Mouse (Mus musculus) megakaryocyte-erythroid progenitor cell, adult 5-6 weeks (primary cell): ENCODE measurements around the gene Grid2. TPM values are rescaled to one million over a fixed set of nuclear protein-coding genes. Genes with fewer than 3 reads are reported as not detected.

ENCODE experiments used
- ATAC-seq: replicated peaks from 2 replicates; pipeline ENCODE4 v1.8.0; 2016; ENCODE audit warnings: mild to moderate bottlenecking, inconsistent platforms; ENCODE audit not compliant: severe bottlenecking, poor library complexity, low FRiP score, low TSS enrichment
- total RNA-seq, 2 experiments: library from RNA; stranded (forward) in 1 of 2; stranded (reverse) in 1 of 2; fragments of 200-1000, 215-1000 nt in 1 of 2; fragments of >200 nt in 1 of 2; fragmentation: Nextera tagmentation in 1 of 2; gene quantifications; 2 replicates each; pipeline ENCODE4 v1.2.3; 2014 to 2017

The Grid2 gene
- total RNA-seq, 2 experiments from 2014 or later = not detected

DNA sequence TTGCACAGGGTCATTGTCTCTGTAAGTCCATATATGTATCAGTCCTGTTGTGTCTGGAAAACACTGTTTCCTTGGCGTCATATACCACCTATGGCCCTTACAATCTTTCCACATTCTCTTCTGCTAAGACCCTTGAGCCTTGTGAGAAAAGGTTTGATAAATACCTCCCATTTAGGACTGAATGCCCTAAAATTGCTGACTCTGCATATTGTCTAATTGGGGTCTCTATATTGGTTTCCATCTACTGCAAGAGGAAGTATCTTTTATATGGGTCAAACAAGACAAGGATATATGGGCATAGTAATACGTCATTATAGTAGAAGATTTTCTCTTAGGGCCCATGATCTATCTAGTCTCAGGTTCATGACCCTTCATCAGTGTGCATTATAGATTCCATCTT is 1008.5 kb downstream of the Grid2 start:
- no peak for ATAC-seq

DNA sequence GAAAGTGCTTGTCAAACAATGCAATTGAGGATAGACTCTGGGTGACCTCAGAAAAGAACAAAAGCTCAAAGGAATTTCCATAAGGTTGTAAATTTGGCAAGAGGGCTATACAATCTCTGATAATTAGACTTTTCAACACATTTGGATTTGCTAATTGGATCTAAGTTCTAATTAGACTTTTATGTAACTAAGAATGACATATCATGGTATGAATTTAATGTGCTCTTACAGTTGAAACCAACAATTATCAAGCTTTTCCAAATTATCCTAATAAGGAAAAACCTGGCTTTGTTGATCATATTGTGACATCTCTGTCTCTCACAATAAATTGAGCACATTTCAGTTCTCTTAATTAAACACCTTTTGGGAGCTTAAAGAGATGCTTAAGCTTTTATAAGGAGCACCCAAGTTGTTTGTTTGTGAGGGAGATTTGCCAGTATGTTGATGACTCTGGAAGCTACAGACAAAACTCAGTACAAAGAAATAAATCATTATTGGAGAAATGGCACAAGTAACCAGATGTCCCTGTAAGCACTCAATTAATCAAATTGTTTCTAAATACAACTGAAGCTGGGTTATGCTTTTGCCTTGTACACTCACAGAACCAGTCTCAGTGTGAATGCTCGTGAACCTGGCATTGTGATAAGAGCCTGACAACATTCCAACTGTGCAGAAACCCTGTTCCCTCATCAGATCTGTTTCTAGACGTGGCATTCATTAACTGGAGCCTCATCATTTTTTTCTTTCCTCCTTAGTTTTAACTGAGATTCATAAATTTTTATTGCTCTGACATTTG is 1018.8 kb downstream of the Grid2 start:
- ATAC-seq = no peak

DNA sequence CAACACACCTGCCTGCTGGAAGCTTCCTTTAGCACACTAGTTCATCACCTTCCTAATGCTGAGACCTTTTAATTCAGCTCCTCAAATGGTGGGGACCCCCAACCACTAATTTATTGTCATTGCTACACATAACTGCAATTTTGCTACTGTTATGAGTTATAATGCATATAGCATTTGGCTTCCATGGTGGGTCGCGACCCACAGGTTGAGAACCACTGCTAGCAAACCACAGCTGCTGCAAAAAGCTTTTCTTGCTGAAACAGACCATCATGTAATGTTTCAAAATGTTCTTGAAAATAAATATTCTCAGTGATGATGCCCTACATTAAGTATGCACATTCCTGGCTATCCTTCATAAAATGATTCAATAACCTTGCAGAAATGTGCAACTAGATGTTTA is 1024.3 kb downstream of the Grid2 start:
- ATAC-seq = no peak

- no peak for ATAC-seq
Measured at GRCm38 (mm10) chr6:64293761-64294160, 1038.1 kb downstream of the Grid2 start.

DNA sequence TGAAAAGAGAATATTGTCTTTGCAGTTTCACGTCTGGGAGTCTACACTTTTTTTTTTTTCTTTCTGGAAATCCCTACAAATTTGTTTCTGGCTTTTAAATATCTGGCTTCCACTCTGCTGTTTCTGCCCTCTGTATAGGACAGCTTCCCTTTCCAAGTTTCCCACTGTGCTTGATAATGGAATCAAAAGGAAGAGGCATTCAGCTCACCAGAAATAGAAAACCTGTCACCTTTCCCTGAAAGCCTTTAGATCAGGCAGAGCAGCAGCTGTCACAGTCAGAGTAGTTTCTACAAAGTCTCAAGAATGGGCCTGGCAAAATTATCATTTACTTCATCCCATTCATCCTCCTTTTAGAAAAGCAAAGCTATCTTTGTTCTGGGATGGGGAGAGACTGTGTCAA is 1042.0 kb downstream of the Grid2 start:
- ATAC-seq = no peak

DNA sequence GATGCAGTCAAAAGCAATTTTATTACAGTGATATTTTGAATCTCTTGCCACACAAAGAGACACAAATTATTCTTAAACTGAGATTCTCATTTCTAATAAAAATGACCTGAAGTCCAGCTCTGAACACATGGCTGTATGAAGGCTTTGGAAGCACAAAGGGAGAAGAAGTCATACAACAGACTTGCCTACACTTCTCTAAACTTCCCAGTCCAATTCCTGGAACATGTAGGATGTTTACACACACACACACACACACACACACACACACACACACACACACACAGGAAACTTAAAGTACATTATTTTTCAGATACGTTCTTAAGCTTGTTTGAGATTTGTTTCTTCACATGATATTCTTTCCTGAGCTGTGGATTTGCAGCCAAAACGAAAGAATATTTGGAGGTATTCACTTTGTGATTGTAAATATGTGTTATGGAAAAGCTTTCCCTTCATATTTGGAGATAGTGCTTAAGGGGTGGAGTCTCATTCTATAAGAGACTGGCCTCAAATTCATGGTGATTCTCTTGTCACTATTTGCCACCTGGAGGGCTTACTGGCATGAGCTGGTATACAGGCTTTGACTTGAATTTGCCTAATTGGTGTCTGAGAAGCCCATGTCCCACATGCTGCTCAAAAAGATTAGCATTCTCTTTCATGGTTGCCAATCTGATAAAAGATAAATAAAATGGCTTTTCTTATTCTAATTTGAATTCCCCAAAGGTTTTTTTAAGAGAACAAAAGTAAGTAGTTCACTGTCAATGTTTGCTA is 1049.2 kb downstream of the Grid2 start:
- no peak for ATAC-seq

DNA sequence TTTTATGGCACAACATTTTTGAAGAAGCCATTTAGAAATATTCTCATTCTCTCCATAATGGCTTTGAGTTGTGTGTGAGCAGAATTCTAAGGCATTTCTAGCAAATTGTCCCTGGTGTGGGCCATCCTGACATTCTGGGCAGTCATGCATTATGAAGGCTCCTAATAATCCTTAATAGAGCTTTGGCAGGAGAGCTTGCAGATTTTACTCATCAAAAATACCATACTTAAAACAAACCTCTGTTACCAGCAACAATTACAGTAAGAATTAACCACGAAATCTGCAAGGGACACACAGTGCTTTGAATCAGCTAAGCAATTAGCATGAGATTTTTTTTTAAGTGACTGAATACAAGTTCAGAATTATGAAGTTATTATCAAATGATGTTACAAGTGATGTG is 1053.0 kb downstream of the Grid2 start:
- no peak for ATAC-seq

DNA sequence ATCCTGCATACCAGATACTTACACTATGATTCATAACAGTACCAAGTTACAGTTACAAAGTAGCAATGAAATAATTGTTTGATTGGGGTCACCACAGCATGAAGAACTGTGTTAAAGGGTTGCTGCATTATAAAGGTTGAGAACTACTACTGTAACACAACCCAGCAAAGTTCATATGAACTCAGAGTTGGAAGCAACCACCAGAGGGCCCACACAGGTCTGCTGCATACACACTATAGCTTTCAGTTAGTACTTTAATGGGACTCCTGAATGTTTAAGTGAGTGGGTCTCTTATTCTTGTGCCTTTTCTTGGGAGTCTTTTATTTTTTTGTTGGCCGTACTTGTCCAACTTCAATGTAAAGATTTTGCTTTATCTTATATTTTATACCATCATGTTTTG is 1057.5 kb downstream of the Grid2 start:
- ATAC-seq = no peak

DNA sequence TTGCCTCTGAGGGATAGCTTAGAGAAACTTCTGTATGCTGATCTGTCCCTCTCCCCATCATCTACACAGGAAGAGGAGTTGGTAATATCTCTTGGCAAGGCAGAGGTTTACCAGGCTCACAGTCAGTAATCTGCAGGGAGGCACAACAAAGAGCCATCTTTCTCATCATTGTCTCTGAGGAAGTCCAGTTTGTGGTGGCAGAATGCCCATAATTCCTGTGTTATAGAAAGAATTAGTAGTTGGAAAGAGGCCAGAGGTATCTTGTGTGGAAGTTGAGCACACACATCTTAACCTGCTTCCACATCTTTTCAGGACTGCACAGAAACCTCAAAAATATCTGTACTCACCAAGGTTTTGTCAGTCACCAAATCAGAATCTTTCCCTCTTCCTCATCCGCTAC is 1071.3 kb downstream of the Grid2 start:
- ATAC-seq = no peak

DNA sequence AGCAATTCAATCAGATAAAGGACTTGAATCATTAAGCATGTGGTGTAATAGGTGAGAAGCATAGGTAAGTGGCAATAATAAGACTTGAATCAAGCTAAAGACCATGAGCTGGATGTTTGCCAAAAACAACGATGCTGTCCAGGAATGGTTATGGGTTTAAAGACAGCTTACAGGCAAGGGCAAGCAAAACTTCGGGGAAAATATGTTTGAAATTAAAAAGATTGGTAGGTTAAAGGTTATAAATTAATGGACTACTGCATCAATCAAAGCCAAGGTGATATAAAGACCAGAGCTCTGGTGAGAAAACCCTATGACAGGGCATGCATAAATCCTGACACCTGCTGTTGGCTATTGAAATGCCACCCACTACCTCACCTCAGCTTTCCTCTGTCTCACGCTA is 1072.2 kb downstream of the Grid2 start:
- no peak for ATAC-seq

GRCm38 (mm10) chr6:64398413-64399098 is 1142.9 kb downstream of the Grid2 start:
- ATAC-seq = no peak

GRCm38 (mm10) chr6:64427658-64428057 is 1172.0 kb downstream of the Grid2 start:
- ATAC-seq = no peak

- no peak for ATAC-seq
Measured at GRCm38 (mm10) chr6:64428898-64429297, 1173.2 kb downstream of the Grid2 start.

DNA sequence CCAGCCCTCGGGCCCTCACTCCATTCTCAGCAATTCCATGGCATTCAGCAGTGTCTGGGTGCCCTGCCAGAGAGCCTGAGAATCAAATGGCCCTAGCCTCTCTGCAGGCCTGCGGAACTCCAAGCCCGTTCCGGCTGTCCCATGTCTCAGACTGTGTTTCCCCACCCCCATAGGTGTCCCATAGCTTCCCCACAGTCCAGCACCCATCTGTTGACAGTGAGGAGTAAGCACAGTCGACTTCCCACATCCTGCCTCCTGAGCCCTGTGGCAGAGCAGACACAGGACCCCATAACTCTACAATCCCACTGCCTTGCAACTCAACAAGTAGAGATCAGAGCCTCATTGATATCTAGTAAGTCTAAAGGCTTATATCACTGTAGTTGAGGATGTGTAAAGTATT is 1192.5 kb downstream of the Grid2 start:
- no peak for ATAC-seq

- no peak for ATAC-seq
Measured at GRCm38 (mm10) chr6:64448864-64449355, 1193.2 kb downstream of the Grid2 start.

DNA sequence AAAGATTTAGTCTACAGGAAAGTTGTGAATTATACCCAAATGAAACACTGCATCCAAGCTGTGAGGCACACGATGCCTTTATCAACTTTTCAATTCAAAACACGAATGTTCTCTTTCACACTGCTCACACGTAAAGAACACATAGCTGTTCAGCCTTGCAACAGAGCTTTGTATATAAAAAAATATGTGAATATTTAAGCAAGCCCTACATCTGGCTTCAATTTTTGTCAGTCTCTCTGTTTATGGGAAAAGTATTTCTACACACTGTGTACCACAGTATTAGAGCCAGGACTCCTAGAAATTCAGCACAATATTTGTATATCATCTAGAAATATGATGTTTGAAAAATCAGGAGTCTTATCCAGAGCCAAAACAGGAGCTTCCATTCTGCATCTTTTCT is 1195.1 kb downstream of the Grid2 start:
- ATAC-seq = no peak

DNA sequence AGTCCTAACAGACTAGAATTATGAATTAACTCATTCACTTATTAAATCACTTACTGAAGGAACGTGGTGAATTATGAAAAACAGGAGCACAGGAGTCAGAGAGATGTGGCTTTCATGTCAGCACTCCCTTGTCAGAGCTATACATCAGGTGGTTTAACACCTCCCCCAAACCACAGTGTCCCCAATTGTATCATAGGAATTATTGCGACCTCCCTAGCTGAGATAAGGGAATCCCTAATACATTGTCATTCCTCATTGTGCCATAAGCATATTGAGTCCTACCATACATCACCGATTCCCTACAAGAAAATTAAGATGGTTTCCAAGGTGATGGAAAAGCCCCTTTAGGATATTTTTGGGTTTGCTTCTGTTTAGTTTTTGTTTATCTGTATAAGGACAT is 1224.2 kb downstream of the Grid2 start:
- no peak for ATAC-seq

DNA sequence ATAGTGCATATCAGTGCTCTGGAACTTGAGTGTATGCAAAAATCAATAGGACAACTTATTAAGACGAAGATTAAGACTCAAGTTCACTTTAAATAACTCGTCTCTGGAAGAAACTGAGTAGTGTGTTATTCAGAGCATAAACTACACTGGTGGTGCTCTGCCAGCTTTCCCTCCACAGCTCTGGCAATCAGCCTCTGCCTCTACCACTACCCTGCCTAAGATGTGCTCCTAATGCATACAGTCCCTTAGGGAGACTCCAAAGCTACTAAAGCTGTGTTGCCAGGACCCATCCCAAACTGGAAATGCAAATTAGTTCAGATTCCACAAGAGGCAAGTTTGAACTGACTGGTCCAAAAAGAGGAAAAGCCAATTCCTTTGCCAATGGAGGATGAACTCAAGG is 1224.9 kb downstream of the Grid2 start:
- ATAC-seq = no peak

DNA sequence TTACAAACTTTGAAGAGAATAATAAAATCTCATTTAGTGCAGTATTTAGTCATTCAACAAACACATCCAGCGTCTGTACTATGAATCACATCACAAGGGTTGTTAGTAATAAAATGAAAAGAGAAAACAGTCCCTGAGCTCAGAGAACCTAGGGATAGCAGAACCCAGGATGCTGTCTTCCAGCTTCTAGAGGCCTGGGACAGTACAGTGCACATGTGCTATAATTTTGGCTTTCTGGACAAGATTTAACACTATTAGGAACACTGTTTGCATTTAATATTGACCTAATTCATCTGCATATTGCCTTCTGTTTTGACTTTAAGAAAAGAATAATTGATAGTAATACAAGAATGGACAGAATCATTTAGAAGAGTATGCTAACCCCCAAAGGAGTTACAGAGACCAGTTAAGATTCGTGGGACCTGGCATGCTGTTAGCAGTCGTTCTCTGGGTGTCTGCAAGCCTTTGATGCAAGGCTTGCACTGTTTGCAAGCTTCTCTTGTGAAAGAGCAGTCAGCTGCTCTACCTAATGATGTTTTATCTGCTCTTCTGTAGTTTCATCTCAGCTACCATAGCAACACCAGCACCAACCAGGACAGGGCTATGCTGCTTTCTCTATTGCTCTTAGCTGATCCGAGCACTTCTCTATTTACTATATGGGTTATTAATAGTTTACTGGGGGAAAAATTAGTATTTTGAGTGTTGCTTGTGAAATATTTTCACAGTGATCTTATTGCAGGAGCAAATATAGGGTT is 1234.8 kb downstream of the Grid2 start:
- ATAC-seq = no peak

DNA sequence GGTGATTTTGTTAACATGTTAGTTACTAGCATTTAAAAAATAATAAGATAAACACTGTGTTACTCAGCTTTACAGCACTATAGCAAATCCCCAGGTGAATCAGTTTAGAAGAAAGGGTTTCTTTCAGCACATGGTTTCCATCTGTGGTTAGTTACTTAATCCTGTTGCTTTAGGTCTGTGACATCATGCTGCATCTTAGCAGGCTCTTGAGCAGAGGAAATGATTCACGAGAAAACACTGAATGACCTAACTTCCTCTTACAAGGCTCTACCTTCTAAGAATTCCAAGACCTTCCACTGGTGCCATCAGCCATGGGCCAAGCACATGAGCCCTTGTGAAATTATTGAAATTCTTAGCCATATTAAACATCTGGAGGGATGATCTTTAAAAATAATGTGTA is 1248.7 kb downstream of the Grid2 start:
- no peak for ATAC-seq
